ENCODE assay signal across 20 mouse cellular contexts in genomic region chr1:52580132-52580896, GRCm38 (mm10). TPM values are rescaled to one million over a fixed set of nuclear protein-coding genes. Genes with fewer than 3 reads are reported as not detected.
DNase-seq lines count a peak whose midpoint lies in the region; ATAC-seq and TF ChIP-seq lines count a peak whose summit lies in the region.
"Had no signal": no experiment of that assay in that cellular context is flagged by ENCODE, and none has a peak within 500 bp of the region (broad histone marks: within the 10 kb centered on the region; RNA-seq: fewer than 3 reads in every experiment).

No protein-coding gene starts in this region.

- DNase-seq in kidney, adult 11 months = no peak
- DNase-seq in B cell, adult 2 months = peak; percentile 27 to 34
- peak; percentile 45 for DNase-seq in CH12.LX (ENCODE audit: extremely low read depth)
- DNase-seq in cerebellum, adult 9-11 months = no peak
- DNase-seq in urinary bladder, postnatal 4 days (ENCODE audit: low spot score in 2 of 2) = no peak
- DNase-seq: adrenal gland, postnatal 36 days; cerebellum, adult 18-20 months; gastrocnemius, postnatal 10 days; heart, adult 11 months; heart, postnatal 36 days; kidney, adult 2 months; kidney, postnatal 25 days; right cerebral cortex, adult 18-20 months had no signal

- no peak for TF ChIP-seq EP300 in CH12.LX (IDR thresholded peaks at IDR 0.05; ENCODE audit: low read length)

- H3K36me3 ChIP-seq in kidney, embryonic 16.5 days (ENCODE audit: insufficient read depth, low read length) = no peaks in the 10 kb centered on the region
- H3K36me3 ChIP-seq in CH12.LX (replicated peaks in 1 of 2; ENCODE audit: control insufficient read depth in 1 of 2, insufficient read depth in 1 of 2, low read length in 1 of 2) = no peaks in the 10 kb centered on the region
- no peaks in the 10 kb centered on the region for H3K36me3 ChIP-seq in stomach, embryonic 15.5 days
- H3K36me3 ChIP-seq: embryonic facial prominence, embryonic 10.5 days; forebrain, embryonic 12.5 days; limb, embryonic 15.5 days; neural tube, embryonic 13.5 days had no signal

- peaks cover 14% of the 10 kb centered on the region for H3K4me1 ChIP-seq in kidney, embryonic 16.5 days (ENCODE audit: insufficient read depth, low read length)
- H3K4me1 ChIP-seq in CH12.LX (ENCODE audit: control insufficient read depth in 1 of 2, insufficient read depth in 2 of 2) = peaks cover 5 to 33% of the 10 kb centered on the region in 2 experiments
- H3K4me1 ChIP-seq in stomach, embryonic 15.5 days = 0 out of 2 replicates have a peak, but pooled peaks cover 7% of the 10 kb centered on the region
- H3K4me1 ChIP-seq: forebrain, embryonic 12.5 days had no signal

- TF ChIP-seq RAD21 in CH12.LX (IDR thresholded peaks at IDR 0.05; ENCODE audit: low read depth, low read length) = no peak

- WGBS in kidney, embryonic 16.5 days = 87% methylated on average over 4 of the region's 4 CpGs
- WGBS in stomach, embryonic 15.5 days = 74% methylated on average over 4 of the region's 4 CpGs

- no peaks in the 10 kb centered on the region for H3K27me3 ChIP-seq in kidney, embryonic 16.5 days (ENCODE audit: insufficient read depth, low read length)
- no peaks in the 10 kb centered on the region for H3K27me3 ChIP-seq in CH12.LX (replicated peaks)
- H3K27me3 ChIP-seq in stomach, embryonic 15.5 days (replicated peaks) = no peaks in the 10 kb centered on the region
- H3K27me3 ChIP-seq: forebrain, embryonic 12.5 days; limb, embryonic 15.5 days; neural tube, embryonic 13.5 days had no signal

- in situ Hi-C loops in CH12.LX (cut with MboI; ENCODE audit: low pct_ligation_motif_present, low pct_unique_long_range_greater_than_20kb, low sequenced_read_pairs) = no loop called here

- no peaks in the 10 kb centered on the region for H3K79me2 ChIP-seq in CH12.LX (replicated peaks; ENCODE audit: control insufficient read depth, extremely low read depth, insufficient read depth, poor library complexity, severe bottlenecking)

- dilution Hi-C loops in CH12.LX (cut with MboI; ENCODE audit: extremely low pct_ligation_motif_present, extremely low pct_unique_long_range_greater_than_20kb, low sequenced_read_pairs) = no loop called here

- no peak overlapping the region for H3K4me3 ChIP-seq in kidney, embryonic 16.5 days (ENCODE audit: low read length)
- H3K4me3 ChIP-seq in CH12.LX (replicated peaks in 1 of 3; ENCODE audit: low read depth in 2 of 3, low read length in 2 of 3, poor library complexity in 1 of 3) = peak overlapping the region in 1 of 3 experiments; percentile 17
- no peak overlapping the region for H3K4me3 ChIP-seq in stomach, embryonic 15.5 days (replicated peaks)
- H3K4me3 ChIP-seq: embryonic facial prominence, embryonic 10.5 days; forebrain, embryonic 12.5 days; limb, embryonic 15.5 days; neural tube, embryonic 13.5 days had no signal

- H3K4me2 ChIP-seq in kidney, embryonic 16.5 days (replicated peaks; ENCODE audit: low read depth, low read length) = no peak overlapping the region
- no peak overlapping the region for H3K4me2 ChIP-seq in CH12.LX (ENCODE audit: insufficient read depth, low read depth, poor library complexity, severe bottlenecking)
- H3K4me2 ChIP-seq in stomach, embryonic 15.5 days = no peak overlapping the region
- H3K4me2 ChIP-seq: forebrain, embryonic 12.5 days; limb, embryonic 15.5 days; neural tube, embryonic 13.5 days had no signal

- ATAC-seq in kidney, embryonic 16.5 days (ENCODE audit: low FRiP score, low TSS enrichment) = peak; percentile 35; the same call in 1 of the 2 replicates
- ATAC-seq in stomach, embryonic 15.5 days (ENCODE audit: insufficient read depth, low FRiP score, low read depth) = peak; percentile 76
- ATAC-seq: lung, postnatal 0 days had no signal

- no peaks in the 10 kb centered on the region for H3K9me3 ChIP-seq in kidney, embryonic 16.5 days (ENCODE audit: low read length)
- no peaks in the 10 kb centered on the region for H3K9me3 ChIP-seq in CH12.LX (replicated peaks; ENCODE audit: low read length)
- no peaks in the 10 kb centered on the region for H3K9me3 ChIP-seq in stomach, embryonic 15.5 days
- H3K9me3 ChIP-seq: embryonic facial prominence, embryonic 10.5 days; forebrain, embryonic 12.5 days; limb, embryonic 15.5 days; neural tube, embryonic 13.5 days had no signal

- no peak overlapping the region for H3K9ac ChIP-seq in kidney, embryonic 16.5 days (replicated peaks; ENCODE audit: low read length)
- no peak overlapping the region for H3K9ac ChIP-seq in CH12.LX (ENCODE audit: insufficient read depth, low read depth)
- no peak overlapping the region for H3K9ac ChIP-seq in stomach, embryonic 15.5 days
- H3K9ac ChIP-seq: forebrain, embryonic 12.5 days; limb, embryonic 15.5 days; neural tube, embryonic 13.5 days had no signal

- H3K27ac ChIP-seq in kidney, embryonic 16.5 days (ENCODE audit: low read length) = no peak overlapping the region
- H3K27ac ChIP-seq in CH12.LX (ENCODE audit: insufficient read depth, low read depth) = no peak overlapping the region
- H3K27ac ChIP-seq in stomach, embryonic 15.5 days = no peak overlapping the region
- H3K27ac ChIP-seq: embryonic facial prominence, embryonic 10.5 days; forebrain, embryonic 12.5 days; neural tube, embryonic 13.5 days had no signal

- TF ChIP-seq CTCF in CH12.LX (conservative IDR thresholded peaks at IDR 0.05 in 1 of 2, IDR thresholded peaks at IDR 0.05 in 1 of 2; ENCODE audit: low read depth in 2 of 2, low read length in 2 of 2) = no peak

- TF ChIP-seq POLR2A in CH12.LX (IDR thresholded peaks at IDR 0.05; ENCODE audit: low read depth, low read length) = no peak

TF ChIP-seq in CH12.LX, 34 proteins besides CTCF, POLR2A, EP300 and RAD21:
- TF ChIP-seq HCFC1 (IDR thresholded peaks at IDR 0.05; ENCODE audit: low read depth, low read length) (no peak), NELFE (IDR thresholded peaks at IDR 0.05; ENCODE audit: low read depth, low read length) (no peak), USF2 (conservative IDR thresholded peaks at IDR 0.05; ENCODE audit: low read depth, low read length) (no peak), MXI1 (IDR thresholded peaks at IDR 0.05; ENCODE audit: low read depth, low read length) (no peak)

RNA-seq across cellular contexts. Expression of gene Nemp2, which starts 50.2 kb away (rescaled TPM):
- polyA plus RNA-seq in kidney, embryonic 16.5 days (2015; fragmentation: Nextera tagmentation; extraction: Ambion mirVana) = 9.9 and 11.7 TPM in 2 replicates
- total RNA-seq in CH12.LX (2012; rRNA removed) = 9.4 and 11.2 TPM in 2 replicates
- total RNA-seq in CH12.LX (2014; rRNA removed) = 18.2 and 20.1 TPM in 2 replicates
- polyA plus RNA-seq in CH12.LX (2012; ENCODE audit: insufficient read length, low read depth) = 10.2 and 13.3 TPM in 2 replicates
- polyA plus RNA-seq in stomach, embryonic 15.5 days (2015; fragmentation: Nextera tagmentation; extraction: Ambion mirVana) = 7.4 and 9.3 TPM in 2 replicates

Comparison
In these comparisons a context has a peak if more than half of its experiments do, and no peak if none do; other contexts are left out.
1. DNase-seq: peak in B cell, adult 2 months (2 of 2) and CH12.LX (single experiment); none in kidney, adult 11 months (single experiment), cerebellum, adult 9-11 months (single experiment) and urinary bladder, postnatal 4 days (0 of 2).